Mouse (Mus musculus) small intestine, adult 2 months (tissue): ENCODE measurements at regions not wholly inside any gene's neighbourhood (a gene's known extent, or its start where the extent isn't known, plus 50 kb on each side); places are given as distances from the start of the nearest gene placed in this dataset.

Source experiments
- CTCF ChIP-seq: fragments of 200-500 bp; IDR thresholded peaks from 2 replicates; pipeline ENCODE4 v1.5.1; 2012; ENCODE audit warnings: low read depth, mild to moderate bottlenecking, control low read depth, inconsistent platforms, low read length, moderate library complexity, mixed read lengths; ENCODE audit not compliant: insufficient replicate concordance, insufficient read length; ENCODE audit errors: extremely low read depth
- POLR2A ChIP-seq: fragments of 200-500 bp; IDR thresholded peaks from 2 replicates; pipeline ENCODE4 v1.6.1; 2012; ENCODE audit warnings: low read depth, mild to moderate bottlenecking, control low read depth, inconsistent platforms, low read length, moderate library complexity

DNA sequence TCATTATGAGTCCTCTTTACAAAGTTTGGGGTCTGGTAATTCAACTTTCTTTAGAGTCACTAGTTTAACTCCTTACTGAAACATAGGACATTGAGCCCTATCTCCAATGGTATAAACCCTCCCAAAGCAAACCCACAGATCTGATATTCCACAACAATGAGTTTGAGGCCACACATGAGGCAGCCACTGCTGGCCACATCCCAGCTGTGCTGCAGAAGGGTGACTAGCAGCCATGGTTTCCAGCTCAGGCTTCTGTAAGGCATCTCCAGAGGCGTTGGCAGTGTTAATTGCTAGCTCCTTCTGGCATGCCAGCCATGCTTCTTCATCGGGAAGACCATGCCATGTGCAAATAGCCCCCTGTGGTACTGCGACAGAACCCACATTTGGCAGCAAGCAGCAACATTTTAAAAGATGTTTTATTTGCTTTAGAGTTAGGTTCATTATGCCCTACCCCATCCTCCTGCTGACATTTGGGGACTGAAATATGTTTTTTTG lies 527.1 kb upstream of the Mpdz start:
- TF ChIP-seq POLR2A, result no peak
- TF ChIP-seq CTCF, result no peak
